Mouse (Mus musculus) megakaryocyte-erythroid progenitor cell, adult 5-6 weeks (primary cell): ENCODE results near the gene B230118H07Rik. TPM values are rescaled to one million over a fixed set of nuclear protein-coding genes. Genes with fewer than 3 reads are reported as not detected.

Experiments
- ATAC-seq: replicated peaks from 2 replicates; pipeline ENCODE4 v1.8.0; 2016; ENCODE audit warnings: mild to moderate bottlenecking, inconsistent platforms; ENCODE audit not compliant: severe bottlenecking, poor library complexity, low FRiP score, low TSS enrichment
- total RNA-seq, 2 experiments: library from RNA; stranded (forward) in 1 of 2; stranded (reverse) in 1 of 2; fragments of 200-1000, 215-1000 nt in 1 of 2; fragments of >200 nt in 1 of 2; fragmentation: Nextera tagmentation in 1 of 2; gene quantifications; 2 replicates each; pipeline ENCODE4 v1.2.3; 2014 to 2017

B230118H07Rik gene
- total RNA-seq, 2 experiments from 2014 or later = 34.1 to 45.4 TPM

GRCm38 (mm10) chr2:101645841-101646240 is 3.5 kb downstream of the B230118H07Rik start:
- ATAC-seq = no peak

GRCm38 (mm10) chr2:101639840-101640350 is 9.4 kb downstream of the B230118H07Rik start:
- no peak for ATAC-seq

- ATAC-seq = no peak
Measured at GRCm38 (mm10) chr2:101638979-101639839, 10.1 kb downstream of the B230118H07Rik start.

GRCm38 (mm10) chr2:101628297-101629236 is 20.8 kb downstream of the B230118H07Rik start:
- peak; percentile 98 for ATAC-seq

- no peak for ATAC-seq
Measured at GRCm38 (mm10) chr2:101627227-101627626, 22.1 kb downstream of the B230118H07Rik start.

- ATAC-seq = no peak
Measured at GRCm38 (mm10) chr2:101624526-101624925, 24.8 kb downstream of the B230118H07Rik start, which contains the start of gene Rag2. Rag2 (plus strand) TSS chr2:101624718.

GRCm38 (mm10) chr2:101624011-101624410 is 25.3 kb downstream of the B230118H07Rik start:
- ATAC-seq = no peak

- no peak for ATAC-seq
Measured at GRCm38 (mm10) chr2:101623042-101623441, 26.3 kb downstream of the B230118H07Rik start.

GRCm38 (mm10) chr2:101621611-101622010 is 27.7 kb downstream of the B230118H07Rik start:
- ATAC-seq = no peak

- no peak for ATAC-seq
Measured at GRCm38 (mm10) chr2:101620899-101621298, 28.4 kb downstream of the B230118H07Rik start.

- no peak for ATAC-seq
Measured at GRCm38 (mm10) chr2:101618373-101618772, 31.0 kb downstream of the B230118H07Rik start.

GRCm38 (mm10) chr2:101615464-101616305 is 33.6 kb downstream of the B230118H07Rik start:
- ATAC-seq = no peak

GRCm38 (mm10) chr2:101610861-101611260 is 38.5 kb downstream of the B230118H07Rik start:
- no peak for ATAC-seq

- no peak for ATAC-seq
Measured at GRCm38 (mm10) chr2:101608232-101608894, 41.0 kb downstream of the B230118H07Rik start.

GRCm38 (mm10) chr2:101603099-101603498 is 46.2 kb downstream of the B230118H07Rik start:
- ATAC-seq = no peak

GRCm38 (mm10) chr2:101600703-101601102 is 48.6 kb downstream of the B230118H07Rik start:
- peak; percentile 61; the same call in 1 of the 2 replicates for ATAC-seq

GRCm38 (mm10) chr2:101598190-101599181 is 50.8 kb downstream of the B230118H07Rik start:
- ATAC-seq = no peak
